Mouse (Mus musculus) urinary bladder, postnatal 10 days (tissue): ENCODE data around the gene Pias4.

Experiments
- DNase-seq: peaks from one replicate; pipeline ENCODE4 v3.0.0; 2022; ENCODE audit warnings: low spot score

The Pias4 gene

DNA sequence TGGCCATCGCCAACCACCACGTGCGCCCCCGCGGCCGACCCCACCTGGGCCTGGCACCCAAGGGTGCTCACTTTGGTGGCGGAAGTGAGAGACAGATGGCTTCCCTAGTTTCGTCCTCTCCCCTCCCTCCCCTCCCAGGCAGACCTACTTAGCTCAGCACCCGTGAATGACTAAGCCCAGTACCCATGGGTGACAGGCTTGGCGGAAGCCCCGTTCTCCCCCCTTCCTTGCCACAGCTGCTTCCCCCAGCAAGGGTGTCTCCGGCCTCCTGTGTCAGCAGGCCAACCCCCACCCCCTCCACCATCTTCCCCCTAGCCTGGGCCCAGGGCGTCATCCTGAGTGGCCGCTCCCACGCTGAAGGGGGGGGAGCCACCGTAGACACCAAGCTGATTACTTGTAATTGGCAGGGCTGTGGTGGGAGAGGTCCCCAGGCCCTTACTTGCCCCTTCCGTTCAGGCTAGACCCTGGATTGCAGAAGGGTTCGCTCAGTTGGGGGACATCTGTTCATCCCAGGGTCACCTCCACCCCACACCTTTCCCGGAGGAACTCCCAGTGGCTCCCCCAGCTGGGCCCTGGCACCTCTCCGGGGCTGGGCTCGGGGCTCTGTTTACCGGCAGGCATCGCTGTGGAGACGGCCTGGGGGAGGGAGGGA is 29.5 kb downstream of the Pias4 start:
- no peak for DNase-seq

DNA sequence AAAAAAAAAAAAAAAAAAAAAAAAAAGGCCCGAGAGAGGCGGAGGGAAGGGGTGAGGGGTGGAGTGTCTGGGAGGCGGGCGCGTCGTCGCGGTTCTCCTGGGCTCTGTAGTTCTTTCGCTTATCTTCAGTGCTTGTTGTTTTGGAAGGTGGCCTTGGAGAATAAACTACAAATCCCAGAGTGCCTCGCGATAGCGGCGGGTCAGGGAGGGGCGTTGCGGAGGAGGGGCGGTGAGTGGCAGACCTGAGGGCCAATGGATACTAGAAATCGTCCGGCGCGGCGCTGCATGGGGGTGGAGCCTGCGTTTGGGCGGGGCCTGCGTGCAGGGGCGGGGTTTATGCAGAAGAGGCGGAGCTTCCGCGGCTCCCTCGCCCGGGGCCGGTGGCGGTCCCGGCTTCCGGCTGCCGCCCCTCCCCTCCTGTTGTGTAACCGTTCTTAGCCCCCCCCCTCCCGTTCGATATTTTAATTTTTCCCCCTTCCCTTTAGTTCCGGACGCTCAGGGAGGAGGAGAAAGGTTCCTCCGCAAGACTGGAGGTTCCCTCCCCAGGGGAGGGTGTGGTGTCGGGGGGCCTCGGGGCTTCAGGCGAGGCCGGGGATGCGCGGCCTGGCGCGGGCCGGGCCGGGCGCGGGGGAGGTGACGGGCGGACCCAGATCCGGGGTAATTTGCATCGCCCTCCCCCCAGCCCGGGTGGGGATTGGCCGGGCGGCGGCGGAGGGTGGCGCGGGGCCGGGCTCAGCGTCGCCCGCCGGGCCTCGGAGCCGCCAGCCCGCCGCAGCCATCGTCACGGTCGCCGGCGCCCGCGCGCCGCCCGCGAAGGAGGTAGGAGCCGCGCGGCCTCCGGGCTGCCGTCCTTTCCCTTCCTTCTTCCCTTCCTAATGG is 30.2 kb downstream of the Pias4 start:
- peak; percentile 100 for DNase-seq

DNA sequence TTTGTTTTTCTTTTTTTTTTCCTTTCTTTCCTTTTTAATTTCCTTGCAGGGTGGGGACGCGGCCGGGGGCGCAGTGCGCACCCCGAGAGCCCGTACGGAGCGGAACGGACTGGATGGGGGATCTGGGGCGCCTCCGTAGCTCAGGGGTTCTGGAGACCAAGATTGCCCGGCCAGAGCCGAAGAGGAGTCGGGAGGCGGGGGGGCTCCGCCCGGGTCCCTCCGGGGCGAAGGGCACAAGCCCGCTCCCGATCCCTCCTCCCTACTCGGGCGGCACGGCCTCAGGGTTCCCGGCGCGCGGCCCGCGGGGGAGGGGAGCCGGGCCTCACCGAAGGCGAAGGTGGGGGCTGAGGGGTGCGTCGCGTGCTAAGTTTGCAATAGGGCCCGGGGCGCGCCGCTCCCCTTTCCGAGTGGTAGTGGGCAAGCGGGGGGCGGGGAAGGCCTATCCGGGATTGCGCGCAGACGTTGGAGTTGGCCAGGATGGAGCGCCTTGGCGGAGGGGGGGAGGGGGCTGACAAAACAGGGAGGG is 31.0 kb downstream of the Pias4 start:
- DNase-seq: peak; percentile 50

DNA sequence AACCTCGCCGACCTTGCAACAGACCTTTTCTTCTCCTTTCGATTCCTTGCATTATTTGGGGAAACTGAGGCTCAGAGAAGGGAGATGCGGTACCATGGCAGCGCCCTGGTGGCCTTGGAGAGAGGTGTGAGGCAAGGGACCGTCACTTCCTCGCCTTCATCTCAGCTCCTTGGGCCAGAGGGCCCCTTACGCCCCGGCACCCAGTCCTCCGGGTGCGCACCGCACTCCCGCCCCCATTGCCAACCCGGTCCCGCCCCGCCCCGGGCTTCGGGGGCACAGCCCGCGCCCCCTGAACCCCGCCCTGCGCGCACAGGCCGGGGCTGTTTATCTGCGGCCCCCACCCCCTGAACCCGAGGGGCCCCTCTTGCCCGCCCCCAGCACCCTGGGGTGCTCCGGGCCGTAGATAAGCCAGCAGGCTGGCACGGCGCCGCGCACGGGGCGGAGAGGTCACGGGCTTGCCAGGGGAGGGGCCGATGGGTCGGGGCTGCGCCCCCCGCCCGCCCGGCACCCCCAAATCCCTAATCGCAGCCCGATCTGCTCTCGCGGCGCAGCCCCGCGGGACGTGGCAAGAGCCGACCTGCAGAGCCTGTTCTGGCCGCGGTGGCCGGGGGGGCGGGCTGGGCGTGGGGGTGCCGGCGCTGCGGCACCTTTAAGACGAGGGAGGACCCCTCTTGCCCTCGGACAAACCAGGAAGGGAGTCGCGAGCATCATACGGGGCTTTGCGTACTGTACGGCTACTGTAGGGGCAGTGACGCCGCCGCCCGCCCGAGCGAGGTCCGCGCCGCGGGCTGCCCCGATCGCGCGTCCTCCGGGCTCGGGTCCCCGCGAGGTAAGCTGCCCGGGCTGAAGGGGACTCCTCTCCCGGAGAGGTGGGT is 31.7 kb downstream of the Pias4 start:
- DNase-seq: peak; percentile 52

DNA sequence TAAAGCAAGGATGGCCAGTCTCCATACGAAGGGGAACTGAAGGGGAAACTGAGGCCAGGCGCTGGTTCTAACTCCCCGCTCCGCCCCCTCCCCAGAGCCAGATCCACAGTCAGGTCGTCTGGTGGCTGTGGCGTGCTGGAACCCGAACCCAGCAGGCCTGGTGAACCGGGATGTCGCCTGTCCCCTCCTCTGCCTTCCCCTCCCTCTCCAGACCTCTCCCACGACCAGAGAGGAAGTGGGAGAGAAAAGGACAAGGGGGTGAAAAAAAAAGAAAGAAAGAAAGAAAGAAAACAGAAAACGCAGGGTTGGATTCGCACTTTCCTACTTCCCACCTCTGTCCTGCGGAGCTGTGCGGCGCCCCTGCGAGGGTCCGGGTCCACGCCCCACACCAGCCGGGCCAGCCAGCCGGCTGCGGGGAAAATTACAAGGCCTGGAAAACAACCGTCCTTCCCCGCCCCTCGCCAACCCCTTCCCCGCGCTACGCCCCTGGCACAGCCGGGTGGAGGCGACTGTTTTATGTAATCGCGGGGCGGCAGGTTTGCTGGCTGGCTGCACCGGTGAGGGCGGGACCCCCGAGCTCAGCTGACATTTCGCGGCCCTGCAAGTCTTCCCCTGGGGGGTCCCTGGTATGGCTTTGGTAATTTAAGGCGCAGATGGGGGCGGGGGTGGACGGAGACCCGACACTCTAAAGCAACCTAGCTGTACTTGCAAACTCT is 32.6 kb downstream of the Pias4 start, which contains the start of gene Zbtb7a:
Gene Zbtb7a, plus strand, starts transcription at position 255 of the 716 bp plus-strand sequence.
- DNase-seq: no peak

DNA sequence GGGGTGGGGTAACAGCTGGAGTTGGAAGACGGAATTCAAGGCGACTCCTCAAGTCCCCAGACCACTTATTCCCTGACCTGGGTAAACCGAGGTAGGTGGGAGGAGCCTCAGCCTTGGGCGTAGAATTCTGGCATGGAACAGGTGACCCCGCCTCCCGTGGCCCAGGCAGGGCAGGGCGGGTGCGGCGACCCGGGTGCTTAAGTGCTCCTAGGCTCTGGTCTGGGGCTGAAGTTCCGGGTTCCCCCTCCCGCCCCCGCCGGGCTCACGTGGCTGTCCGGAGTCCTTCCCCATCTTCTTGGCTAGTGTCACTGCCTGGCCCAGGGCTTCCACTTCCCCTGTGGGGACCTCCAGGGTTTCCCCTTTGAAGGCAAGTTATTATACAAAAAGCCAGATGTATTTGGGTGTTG is 33.5 kb downstream of the Pias4 start:
- DNase-seq: no peak

DNA sequence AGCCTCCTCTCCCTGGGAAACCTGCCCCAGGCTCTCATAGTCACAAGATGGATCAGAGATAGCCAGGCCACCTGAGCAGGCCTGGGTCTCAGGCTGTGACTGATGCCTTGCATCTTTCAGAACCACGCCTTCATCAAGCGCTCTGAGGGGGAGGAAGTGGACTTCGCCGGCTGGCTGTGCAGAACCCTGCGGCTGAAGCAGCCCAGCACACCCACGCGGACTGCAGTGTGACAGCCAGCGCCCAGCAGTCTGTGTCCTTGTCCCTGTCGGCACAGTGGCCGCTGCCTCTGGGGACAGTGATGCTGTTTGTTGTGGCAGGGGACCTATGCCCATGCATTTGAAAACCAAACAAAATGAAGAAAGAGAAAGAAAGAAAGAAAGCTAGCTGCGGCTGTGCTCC is 44.2 kb downstream of the Pias4 start:
- no peak for DNase-seq

DNA sequence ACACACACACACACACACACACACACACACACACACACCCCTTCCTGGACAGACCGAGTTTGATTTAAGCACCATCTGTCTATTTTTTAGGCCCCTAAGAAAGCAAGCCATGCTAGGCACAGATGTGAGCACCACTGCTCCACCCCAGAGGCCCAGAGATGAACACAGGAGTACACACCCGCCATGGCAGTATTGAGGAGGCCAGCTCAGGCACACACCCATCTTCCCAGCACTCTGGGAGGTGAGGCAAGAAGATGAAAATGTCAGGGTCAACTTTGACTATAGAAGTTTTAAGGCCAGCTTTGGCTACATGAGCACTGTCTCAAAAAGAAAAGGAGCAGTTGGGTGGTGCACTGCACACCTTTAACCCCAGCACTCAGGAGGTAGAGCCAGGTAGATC is 44.8 kb downstream of the Pias4 start:
- no peak for DNase-seq

DNA sequence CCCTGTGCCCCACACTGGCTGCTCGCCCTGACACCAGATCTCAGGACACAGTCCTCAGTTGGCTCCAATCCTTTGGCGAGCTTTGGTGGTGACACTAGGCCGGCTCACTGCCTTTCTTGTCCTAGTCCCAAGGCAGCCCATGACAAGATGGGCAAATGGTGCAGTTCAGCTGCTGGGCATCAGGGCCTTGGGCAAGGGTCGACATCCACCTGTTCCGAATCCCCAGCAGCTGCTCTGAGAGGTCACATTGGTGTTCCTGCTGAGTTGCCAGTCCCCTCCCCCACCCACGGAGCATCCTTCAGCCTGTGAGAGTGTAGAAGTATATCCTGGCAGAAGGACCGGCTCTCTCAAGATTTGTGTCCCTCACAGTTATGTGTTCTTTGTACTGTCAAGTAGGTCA is 47.1 kb downstream of the Pias4 start:
- DNase-seq: no peak

DNA sequence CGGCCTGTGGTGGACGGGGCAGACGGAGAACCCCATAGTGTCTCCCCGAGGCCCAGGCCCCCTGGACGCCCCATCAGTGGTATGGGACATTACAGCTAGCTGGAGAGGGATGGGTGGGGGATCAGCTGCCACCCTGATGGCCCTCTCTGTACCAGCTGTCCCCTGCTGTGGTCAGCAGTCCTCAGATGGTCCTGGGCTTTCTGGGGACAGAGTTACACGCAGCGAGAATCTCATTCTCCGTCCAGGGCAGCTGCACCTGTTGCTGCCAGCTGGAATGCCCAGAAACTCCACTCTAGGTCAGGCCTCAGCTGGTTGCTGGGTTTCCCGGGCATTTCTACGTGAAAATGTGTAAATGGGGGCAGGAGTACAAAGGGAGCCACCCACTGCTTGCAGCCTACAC is 48.1 kb downstream of the Pias4 start:
- DNase-seq: no peak

DNA sequence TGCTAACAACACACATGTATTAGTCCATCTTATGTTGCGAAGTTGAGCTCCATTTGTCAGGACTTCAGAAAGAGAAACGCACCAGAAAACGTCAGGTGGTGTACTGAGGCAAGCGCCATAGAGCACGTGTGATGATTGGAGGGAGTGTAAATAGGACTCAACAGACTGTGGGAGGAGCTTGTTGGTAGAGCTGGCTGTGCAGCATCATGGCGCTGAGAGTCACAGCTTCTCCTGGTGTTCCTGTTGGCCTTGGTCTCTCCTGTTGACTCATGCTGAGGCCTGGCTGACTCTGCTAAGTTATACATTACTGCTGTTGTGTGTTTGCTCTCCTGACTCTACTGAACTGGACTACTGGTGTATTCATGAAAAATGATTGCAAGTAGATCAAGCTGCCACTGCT is 54.8 kb downstream of the Pias4 start:
- DNase-seq: no peak

DNA sequence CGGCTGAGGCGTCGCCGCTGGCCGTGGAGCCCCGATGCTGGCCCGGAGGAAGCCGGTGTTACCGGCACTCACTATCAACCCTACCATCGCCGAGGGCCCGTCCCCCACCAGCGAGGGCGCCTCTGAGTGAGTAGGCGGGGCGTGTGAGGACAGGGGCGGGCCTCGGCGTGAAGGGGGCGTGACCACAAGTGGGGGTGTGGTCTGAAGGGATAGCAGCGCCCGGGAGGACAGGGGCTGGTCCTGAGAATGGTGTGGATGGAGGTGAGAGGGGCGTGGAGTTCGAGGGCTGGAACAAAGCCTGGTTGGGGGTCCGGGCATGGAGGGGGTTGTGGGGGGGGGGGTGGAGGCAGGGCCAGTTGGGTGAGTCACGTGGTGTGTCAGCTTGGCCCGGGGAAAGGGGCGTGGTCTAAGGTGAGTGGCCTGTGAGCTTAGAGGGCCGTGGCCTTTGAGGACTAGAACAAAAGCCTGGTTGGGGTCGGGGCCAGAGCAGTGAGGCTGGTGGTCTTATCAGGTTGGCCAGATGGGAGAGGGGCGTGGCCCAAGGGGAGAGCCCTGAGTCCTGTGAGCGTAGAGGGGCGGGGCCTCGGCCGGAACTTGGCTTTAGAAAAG is 61.5 kb downstream of the Pias4 start:
- DNase-seq: peak; percentile 59

DNA sequence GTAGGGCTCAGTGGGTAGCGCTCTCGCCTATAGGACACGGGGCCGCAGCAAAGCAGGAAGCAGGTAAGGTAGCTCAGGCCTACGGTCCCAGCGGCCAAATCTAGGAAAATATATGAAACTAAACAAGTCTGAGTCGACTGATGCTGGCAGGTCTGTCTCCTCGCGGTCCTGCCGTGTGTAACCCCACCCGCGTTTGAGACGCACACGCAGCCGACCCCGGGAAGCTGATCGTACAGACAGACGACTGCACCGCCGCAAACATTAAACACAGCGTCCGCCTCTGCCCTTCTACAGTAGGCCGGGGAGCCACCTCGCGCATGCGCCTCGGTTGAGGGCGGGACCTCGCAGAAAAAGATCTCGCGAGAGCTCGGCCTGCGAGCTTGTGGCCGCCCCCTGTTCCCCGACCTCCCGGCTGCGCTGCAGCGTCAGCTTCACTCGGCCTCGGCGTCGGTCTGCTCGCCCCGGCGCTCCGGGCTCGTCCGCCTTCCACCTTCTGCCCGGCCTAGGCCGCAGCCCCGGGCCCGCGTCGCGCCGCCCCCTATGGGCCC is 62.1 kb downstream of the Pias4 start, which contains the start of gene Map2k2:
Gene Map2k2, plus strand, starts transcription at position 351 of the 548 bp plus-strand sequence.
- DNase-seq: peak; percentile 94
